Mouse (Mus musculus) kidney, adult 2 months (tissue): ENCODE results near the gene Matk.

ENCODE experiments used
- CTCF ChIP-seq: fragments of 200-500 bp; conservative IDR thresholded peaks from 2 replicates; pipeline ENCODE4 v1.5.1; 2011; ENCODE audit warnings: low read depth, mild to moderate bottlenecking, control low read depth, low read length, moderate library complexity, mixed read lengths; ENCODE audit not compliant: insufficient read depth, insufficient read length
- POLR2A ChIP-seq: fragments of 200-500 bp; IDR thresholded peaks from one replicate; pipeline ENCODE4 v1.6.1; 2011; ENCODE audit warnings: low read depth, low read length, control low read depth

GRCm38 (mm10) chr10:81204137-81204536 is 48.6 kb upstream of the Matk start:
- TF ChIP-seq POLR2A (no peak), CTCF (no peak)
